Mouse (Mus musculus) erythroid progenitor cell, adult 5-6 weeks (primary cell): ENCODE results near the gene Asb16. TPM values are rescaled to one million over a fixed set of nuclear protein-coding genes. Genes with fewer than 3 reads are reported as not detected.

Source experiments
- ATAC-seq: replicated peaks from 2 replicates; pipeline ENCODE4 v1.8.0; 2016; ENCODE audit warnings: moderate number of reproducible peaks, mild to moderate bottlenecking, moderate TSS enrichment, inconsistent platforms; ENCODE audit not compliant: poor library complexity, low FRiP score, severe bottlenecking
- total RNA-seq, 2 experiments: library from RNA; stranded (forward) in 1 of 2; stranded (reverse) in 1 of 2; fragments of 150-400 nt in 1 of 2; fragments of 186-747, 209-891 nt in 1 of 2; gene quantifications; 2 replicates each; pipeline versions ENCODE4 v1.2.3 to v1.2.4; 2015 to 2017; ENCODE audit warnings: low replicate concordance in 2 of 2

The Asb16 gene
- total RNA-seq, 2 experiments from 2014 or later = not detected

GRCm38 (mm10) chr11:102304141-102304540 lies 35.6 kb downstream of the Asb16 start:
- ATAC-seq = no peak

DNA sequence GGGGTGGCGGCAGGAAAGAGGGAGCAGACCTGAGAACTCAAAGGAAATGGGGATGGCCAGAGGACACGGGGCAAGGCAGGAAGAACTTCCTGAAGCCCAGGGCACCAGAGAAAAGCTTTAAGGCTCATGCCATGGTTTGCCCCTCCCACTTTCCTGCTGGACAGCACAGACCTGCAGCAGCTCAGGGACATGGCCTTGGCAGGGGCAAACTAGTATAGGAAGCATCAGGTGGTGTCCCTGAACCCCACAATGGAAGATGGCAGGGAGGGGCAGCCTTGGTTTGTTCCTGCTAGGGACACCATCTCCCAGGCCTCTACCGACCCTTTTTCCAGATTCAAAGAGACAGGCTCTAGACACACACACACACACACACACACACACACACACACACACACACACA lies 36.8 kb downstream of the Asb16 start:
- no peak for ATAC-seq

DNA sequence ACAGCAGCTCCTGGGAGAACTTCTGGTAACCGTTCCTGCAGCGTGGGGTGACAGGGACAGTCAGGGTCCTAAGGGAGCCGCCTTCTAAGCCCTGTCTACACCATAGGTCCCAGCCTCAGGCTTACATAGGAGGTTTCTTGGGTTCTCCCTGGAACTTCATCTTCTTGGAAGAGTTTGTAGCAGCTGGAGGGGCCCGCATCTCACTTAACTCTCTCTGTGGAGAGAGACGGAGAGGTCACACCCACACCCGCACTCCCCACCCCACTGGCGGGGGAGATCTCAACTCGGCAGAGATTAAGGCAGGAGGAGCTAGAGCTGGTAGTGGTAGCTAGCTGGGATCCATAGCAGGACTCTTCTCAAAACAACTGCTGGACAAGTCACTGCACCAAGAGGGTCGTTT lies 39.6 kb downstream of the Asb16 start:
- no peak for ATAC-seq

DNA sequence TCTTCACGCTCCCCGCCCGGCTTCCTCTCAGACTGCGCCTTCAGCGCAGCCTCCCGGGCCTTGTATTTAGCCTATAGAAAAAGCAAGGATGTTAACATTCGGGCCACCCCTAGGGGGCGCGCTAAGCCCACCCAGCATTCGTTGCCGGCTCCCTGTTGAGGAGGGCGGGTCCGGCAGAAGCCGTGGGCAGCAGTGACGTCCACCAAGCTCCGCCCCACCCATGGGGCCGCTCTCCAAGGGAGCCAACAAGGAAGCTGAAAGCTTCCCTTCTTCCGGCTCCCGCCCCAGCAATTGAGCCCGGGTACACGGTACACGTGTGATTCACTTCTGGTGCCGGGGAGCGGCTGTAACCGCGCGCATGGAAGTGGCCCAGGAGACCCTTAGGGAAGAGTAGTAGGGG lies 40.4 kb downstream of the Asb16 start:
- ATAC-seq = peak; percentile 93

DNA sequence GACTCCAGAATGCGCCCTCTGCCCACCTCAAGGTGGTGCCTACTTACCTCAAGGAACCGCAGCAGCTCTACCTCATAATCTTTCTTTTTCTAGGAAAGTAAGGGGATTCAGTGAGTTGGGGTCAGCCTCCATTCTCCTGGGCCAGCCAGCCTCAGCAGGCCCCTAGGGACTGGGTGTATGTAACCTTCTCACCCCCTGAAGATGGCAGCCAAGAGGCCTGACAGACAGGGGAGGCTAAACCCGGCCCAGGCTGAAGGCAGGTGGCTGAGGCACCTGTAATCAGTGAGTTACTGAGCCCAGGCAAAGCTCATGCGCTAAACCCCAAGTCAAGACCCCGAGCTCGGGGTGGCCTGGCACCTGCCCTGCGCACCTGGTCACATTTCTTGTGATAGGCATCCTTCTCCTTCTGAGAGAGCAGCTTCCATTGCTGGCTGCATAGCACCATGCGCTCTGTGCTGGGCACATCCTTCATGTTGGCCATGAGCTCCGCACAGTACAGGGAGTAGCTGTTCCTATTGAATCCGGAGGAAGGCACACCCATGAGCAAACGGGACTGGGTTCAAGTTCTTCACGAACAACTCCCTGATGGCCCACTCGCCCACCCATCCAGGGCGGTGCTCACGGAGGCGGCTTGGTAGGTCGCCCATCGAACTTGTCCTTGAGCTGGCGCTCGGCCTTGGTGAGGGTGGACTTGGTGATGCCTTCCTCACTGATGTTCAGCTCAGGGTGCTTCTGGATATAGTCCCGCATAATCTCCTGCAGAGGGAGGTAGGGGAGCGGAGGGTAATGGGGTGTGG lies 41.5 kb downstream of the Asb16 start:
- ATAC-seq = no peak

- ATAC-seq = no peak
These were observed 42.5 kb downstream of the Asb16 start for GRCm38 (mm10) chr11:102310768-102311695.

DNA sequence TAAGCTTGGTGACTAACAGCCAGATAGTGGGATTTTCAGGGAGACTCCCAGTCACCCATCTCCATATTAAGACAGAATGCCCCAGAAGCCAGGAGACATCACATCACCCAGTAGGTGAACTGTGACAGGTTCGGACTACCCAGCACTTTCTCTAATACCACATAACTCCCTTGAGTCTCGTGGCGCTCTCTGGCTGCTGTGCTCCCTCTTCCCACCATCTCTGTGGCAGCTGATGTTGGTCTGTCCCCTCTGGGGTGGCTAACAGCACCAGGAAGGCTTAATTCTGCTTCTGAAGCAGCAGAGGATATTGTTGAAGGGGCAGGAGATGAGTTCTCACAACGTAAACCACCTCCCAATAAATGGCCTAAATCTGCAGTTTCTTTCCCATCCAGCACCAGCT lies 43.4 kb downstream of the Asb16 start:
- ATAC-seq = no peak

GRCm38 (mm10) chr11:102312586-102312985 lies 44.0 kb downstream of the Asb16 start:
- ATAC-seq = no peak

- no peak for ATAC-seq
These were observed 45.8 kb downstream of the Asb16 start for GRCm38 (mm10) chr11:102314321-102314720.

GRCm38 (mm10) chr11:102315690-102316571 lies 47.4 kb downstream of the Asb16 start:
- no peak for ATAC-seq

DNA sequence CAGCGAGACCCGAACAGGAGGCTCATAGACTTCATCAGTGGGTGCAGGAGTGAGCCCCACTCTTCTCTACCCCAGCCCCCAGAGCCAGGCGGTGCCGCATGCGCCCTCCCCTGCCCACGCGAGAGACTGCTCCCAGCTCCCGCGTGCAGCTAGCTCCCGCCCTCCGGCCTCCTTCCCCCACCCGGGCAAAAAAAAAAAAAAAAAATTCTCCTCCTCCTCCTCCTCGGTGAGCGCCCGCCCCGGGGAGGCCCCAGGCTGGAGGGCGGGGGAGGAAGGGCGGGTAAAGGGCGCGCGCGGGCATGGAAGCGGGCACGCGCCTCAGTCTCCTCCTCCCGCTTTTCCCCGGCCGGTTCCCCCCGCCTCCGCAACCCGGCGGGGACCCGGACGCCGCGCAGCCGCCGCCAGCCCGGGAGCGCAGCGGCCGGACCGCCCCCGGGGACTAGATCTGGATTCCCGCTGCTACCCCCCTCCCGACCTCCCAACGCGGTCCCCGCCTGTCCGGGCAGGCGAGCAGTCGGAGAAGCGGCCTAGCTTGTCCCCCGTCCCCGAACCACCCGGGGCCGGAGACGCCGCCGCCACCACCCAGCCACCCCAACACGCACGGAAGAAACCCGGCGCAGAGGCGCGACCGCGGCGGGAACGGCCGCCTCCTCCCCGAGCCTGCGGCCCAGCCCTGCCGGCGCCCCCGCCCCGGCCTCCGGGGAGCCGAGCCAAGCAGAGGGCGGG lies 48.2 kb downstream of the Asb16 start:
- ATAC-seq = peak; percentile 66

DNA sequence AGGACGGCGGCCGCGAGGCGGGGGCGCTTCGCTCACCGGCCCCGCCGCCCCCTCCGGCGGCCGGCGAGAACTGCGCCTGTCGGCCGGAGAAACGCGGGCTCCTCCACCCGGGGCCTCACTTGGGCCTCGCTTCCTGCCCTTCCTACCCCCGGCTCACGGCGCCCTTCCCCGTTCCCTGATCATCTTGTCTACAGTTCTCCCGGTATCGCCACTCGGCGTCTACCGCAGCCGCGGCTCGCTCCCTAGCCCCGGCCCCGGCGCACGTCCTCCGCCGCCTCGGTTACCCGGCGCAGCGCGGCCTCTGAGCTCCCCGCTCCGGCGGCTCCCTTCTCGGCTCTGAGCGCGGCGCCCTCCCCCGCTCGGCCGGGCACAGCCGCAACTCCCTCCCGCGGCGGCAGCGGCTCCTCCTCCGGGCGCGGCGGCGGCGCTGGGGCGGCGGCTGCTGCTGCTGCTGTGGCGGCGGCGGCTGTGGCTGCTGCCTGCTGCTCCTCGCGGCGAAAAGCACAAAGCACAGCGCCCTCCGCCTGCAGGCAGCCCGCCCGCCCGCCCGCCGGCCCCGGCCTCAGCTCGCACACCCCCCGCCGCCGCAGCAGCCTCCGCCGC lies 48.9 kb downstream of the Asb16 start:
- no peak for ATAC-seq

GRCm38 (mm10) chr11:102317901-102318575 lies 49.5 kb downstream of the Asb16 start:
- ATAC-seq = no peak

DNA sequence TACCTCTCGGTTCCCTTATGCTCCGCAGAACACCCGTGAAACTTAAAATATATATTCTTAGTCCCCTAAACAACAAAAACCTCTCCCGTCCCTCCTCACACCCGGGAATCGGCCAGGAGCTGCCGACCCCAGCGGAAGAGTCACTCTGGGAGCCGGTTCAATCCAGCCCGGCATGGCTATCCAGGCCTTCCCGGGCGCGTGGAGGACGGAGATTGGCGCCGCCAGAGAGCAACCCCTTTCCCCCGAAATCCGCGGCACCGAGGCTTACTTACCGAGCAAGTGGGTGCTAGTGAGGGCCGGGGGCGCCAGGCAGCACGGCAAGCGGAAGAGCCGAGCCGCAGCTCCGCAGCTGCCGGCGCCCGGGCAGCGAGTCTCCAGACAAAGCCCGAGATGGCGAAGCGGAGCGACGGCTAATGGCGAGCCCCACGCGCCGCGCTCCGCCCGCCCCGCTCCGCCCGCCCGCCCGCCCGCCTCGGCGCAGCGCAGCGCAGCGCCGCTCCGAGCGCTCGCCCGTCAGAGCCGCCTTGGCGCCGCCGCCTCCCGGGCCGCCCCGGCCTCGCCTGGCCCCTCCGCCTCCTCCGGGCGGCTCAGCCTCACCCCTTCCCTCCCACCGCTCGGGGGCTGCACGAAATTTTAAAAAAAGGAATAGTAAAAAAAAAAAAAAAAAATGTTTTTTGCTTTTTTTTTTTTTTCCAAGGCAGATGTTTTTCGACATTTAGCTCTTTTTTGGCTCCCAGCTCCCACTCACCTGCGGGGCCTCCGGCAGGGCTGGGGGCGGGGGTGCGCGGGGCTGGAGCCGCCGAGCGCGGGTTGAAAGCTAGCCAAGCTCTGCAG lies 50.2 kb downstream of the Asb16 start:
- no peak for ATAC-seq

- peak; percentile 60 for ATAC-seq
These were observed 50.9 kb downstream of the Asb16 start, which contains the start of gene Ubtf for GRCm38 (mm10) chr11:102319410-102319792. Ubtf (minus strand) TSS chr11:102319742.

- peak; percentile 59 for ATAC-seq
These were observed 51.6 kb downstream of the Asb16 start for GRCm38 (mm10) chr11:102319941-102320685.

DNA sequence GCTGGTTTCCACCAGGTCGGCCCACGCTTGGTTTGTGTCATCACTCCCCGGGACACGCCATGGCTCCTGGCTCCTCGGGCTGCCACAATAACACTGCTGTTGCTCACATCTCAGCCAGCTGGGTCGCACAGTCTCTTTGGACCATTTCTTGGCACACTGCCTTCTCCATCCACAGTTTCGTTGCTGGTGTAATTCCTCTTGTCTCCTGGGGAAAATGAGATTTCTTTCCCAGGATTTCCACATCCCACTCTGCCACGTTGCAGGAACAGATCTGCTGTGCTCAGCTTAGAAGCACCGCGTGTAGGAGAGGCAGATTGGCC lies 52.1 kb downstream of the Asb16 start:
- no peak for ATAC-seq
